Mouse (Mus musculus): ENCODE results near the gene Hspd1.
"Not testable (repeated sequence)": the region's sequence is repeated elsewhere in the genome, so short reads cannot be mapped to it uniquely, and the experiment has no call there.

Hspd1 gene

DNA sequence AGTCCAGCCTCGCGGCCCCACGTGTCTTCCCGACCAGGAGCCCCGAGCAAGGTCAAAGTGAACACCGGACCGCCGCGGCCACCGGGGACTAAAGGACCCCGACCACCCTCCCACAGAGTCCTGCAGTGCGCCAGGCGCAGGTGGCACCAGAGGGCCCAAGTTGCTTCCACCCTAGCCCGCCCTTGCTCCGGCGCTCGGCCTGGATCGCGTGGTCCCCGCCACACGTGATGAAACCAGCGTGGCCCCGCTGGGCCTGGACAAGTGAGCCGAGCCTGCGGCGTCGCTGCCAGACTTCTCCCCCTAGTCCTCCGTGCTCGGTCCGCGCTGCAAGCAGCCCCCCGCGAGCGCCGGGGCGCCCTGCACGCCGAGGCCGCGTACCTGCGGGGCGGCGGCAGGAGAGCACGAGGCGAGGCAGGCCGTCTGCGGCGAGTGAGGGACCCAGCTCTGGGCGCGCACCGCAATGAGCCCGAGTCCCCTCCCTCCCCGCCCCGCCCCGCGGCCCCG lies 590 bp downstream of the Hspd1 start:
- no peak for DNase-seq (ENCODE audit: extremely low spot score, low read depth, low spot score)

DNA sequence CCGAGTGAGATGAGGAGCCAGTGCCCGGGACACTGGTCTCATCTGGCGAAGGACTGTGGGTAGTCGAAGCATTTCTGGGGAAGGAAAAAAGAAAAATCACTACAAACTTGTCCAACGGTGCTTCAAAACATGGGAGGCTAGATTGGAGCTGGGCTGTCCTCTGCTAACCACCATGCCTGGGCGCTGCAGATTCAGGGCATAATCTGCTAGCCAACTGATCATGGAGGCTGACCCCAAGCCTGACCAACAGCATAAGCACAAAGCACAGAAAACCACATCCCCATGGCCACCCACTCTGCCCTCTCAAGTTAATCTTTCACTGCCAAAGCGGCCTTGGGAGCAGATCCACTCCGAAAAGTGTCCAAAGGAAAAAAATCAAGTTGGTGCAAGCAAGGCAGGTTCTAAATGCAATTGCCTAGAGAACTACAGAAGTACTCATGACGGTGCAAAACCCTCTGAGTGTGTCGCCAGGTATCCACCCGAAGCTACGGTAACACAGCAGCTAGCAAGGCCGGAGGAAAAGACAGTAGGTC lies 1.1 kb downstream of the Hspd1 start:
- no peak for DNase-seq (ENCODE audit: extremely low spot score, low read depth, low spot score)

DNA sequence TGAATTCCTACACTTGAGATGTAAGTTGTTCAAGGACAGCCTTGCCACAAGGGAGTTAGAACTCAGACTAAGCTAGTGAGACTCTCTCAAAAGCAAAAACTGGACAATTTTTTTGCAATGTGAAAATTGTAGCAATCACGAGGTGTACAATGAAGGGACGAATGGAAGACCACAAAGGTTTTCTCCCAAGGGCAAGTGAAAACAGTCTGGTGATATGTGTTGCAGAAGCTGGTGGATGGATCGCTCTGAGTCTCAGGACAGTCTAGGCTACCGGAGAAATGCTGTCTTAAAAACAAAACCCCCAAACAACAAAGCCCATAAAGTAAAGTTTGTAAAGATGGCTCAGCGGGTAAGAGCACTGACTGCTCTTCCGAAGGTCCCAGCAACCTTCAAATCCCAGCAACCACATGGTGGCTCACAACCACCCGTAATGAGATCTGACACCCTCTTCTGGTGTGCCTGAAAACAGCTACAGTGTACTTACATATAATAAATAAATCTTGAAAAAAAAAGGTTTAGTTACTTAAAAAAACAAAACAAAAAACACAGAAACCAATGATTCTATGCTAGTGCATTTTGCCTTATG lies 2.2 kb downstream of the Hspd1 start:
- no peak for DNase-seq (ENCODE audit: extremely low spot score, low read depth, low spot score)

DNA sequence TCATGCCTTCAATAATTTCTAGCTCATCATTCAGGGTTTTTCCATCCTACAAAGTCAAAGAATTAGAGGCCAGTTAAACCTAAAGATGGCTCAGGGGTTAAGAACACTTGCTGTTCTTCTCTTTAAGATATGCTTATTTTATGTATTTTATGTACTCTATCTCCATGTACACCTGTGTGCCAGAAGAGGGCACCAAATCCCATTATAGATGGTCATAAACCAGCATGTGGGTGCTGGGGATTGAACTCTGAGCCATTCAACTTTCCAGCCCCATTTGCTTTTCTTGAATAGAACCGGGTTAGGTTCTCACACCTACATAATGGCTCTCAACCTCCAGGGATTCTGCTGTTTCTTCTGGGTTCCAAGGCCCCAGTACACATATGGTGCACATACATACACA lies 5.9 kb downstream of the Hspd1 start:
- DNase-seq (ENCODE audit: extremely low spot score, low read depth, low spot score): no peak

DNA sequence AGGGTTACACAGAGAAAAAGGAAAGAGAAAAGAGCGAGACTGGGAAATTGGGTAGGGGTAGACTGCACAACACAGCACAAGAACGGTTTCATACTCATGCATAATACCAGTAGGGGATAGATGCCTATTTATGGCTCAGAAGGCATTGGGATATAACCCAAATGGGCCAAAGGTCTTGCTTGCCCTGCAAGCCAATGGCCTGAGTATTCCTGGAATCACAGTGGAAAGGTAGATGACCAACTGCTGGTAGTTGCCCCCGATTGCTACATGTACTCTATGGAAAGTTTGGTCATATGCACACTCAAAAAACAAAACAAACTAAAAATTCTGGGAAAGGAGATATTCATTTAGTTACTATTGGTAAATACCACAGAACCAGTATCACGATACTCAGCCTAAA lies 8.4 kb downstream of the Hspd1 start:
- no peak for DNase-seq (ENCODE audit: extremely low spot score, low read depth, low spot score)

DNA sequence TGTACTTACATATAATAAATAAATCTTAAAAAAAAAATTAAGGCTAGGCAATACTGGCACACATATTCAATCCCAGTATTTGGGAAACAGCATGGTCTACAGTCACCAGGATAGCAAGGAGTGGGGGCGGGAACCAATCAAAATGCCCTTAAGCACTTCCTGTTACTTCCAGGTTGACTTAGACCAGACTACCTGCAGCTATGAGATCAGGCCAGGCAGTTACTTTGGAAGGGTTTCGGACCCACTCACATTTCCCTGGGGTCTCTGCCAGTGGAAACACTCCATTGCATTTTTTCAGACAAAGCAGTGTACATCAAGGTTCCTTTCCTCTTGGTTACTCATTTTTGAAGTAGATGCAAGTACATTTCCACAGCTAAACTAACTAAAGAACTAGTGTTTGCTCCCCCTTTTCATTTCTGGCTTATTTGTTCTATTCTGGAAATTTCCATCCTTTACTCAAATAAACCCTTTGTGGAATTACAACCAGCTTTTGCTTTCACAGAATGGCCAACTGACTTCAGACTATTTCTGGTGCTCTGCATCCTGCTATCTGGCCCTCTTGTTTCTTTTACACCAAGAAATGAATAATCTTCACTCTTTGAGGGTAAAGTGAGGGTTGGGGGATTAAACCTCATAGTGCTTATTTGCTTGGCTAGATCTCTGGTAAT lies 11.1 kb downstream of the Hspd1 start:
- DNase-seq (ENCODE audit: extremely low spot score, low read depth, low spot score): no peak

DNA sequence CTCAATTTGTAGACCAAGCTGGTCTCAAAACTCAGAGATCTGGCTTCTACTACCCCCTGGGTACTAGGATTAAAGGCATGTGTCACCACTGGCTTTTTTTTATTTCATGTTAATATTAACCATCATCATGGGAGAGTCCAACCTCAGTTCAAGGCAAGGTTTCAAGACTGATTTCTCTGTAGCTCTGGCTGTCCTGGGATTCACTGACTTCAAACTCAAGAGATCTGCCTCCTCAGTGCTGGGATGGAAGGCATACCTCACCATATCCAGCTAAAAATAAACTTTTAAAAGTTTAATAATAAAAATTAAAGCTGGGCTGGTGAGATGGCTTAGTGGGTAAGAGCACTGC lies 11.7 kb downstream of the Hspd1 start:
- no peak for DNase-seq (ENCODE audit: extremely low spot score, low read depth, low spot score)

DNA sequence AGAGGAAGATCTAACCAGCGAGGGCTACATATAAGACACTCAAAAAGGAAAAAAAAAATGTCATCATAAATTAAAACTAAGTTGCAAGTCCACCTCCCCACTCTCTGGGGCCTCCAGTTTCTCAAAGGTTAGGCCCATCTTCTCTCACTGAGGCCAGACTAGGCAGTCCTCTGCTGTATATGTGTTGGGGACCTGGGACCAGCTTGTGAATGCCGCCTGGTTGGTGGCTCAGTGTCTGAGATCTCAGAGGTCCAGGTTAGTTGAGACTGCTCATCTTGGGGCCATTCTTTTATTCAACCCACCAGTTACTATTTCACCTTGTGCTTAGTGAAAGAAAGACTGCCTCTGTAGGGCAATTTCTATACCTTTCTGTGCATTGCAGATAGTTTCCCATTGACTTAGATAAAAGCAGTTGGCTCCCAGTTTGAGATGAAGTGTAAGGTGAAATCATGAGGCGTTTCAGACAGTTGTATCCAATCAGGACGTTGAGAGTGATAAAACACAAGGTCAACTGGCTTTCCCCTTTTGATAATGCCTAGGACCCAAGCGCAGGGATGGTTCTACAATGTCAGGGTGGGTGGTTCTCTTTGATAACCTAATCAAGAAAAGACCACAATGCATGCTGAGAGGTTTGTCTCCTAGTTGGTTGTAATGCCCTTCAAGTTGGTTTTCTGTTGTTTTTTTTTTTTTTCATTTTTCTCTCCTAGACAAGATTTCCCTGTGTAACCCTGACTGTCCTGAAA lies 12.2 kb downstream of the Hspd1 start:
- DNase-seq (ENCODE audit: extremely low spot score, low read depth, low spot score): no peak

DNA sequence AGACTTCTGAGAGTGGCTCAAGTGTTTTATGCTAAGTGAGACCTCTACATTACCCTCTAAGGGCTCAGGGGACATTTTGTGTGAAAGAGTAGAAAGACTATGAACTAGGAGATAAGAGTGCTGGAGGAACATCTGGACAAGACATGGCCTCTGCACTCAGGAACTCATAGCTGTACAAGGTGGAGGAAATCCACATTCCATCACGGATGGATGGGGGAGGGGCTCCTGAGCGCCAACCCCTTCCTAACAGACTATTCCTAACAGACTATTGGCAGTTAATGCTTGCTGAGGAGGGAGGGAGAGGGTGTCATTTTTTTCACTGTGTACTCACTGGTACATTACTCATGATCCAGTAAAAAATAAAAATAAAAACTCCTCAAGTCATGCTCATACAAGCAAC lies 13.3 kb downstream of the Hspd1 start:
- no peak for DNase-seq (ENCODE audit: extremely low spot score, low read depth, low spot score)

DNA sequence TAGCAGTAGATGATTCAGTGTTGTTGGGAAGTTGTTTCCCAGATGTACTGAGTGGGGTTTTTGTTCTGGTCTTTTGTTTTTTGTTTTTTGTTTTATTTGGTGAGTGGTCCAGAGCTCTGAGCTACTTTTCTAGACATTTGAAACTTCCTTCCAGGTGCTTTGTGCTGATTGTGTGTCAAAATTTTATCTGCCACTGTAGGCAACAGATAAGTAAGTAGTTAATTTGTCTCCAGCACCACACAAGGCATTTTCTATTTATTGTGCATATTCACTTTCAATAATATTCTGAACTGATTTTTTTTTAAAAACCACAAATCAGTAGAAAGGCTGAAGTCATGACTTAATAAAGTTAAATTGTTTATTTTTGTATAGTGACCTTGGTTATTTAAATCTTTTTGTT lies 15.7 kb downstream of the Hspd1 start:
- DNase-seq (ENCODE audit: extremely low spot score, low read depth, low spot score): not testable (repeated sequence)

DNA sequence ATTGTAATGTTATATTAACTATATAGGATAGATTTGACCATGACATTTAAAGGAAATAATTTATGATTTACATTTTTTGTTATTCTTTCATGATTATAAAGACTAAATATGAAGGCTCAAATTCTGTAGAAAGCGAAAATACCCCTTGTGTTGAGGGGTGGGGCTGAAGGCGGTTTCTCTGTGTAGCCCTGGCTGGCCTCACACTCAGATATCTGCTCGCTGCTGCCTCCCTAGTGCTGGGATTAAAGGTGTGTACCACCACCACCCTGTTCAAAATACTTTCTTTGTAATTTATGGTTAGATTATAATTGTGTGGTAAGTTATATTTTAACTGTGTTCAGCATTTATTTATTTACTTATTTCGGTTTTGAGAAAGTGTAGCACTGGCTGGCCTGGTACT lies 26.3 kb downstream of the Hspd1 start:
- DNase-seq (ENCODE audit: extremely low spot score, low read depth, low spot score): no peak

DNA sequence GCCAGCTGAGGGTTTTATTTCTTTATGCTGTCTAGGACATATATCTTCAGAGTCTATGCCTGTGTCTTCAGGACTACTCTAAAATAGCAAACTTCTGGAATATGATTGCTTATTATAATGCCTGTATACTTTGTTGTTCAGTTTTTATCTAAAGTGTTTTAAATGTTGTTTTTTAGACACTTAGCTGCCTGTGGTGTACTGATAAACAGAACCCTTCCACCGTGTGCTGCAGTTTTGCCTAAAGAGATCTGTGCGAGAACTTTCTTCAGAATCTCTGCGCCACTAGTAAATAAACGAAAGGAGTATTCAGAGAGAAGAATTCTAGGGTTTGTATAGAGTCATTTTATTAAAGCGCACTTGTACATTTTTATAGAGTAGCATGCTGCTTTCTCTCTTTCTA lies 26.9 kb downstream of the Hspd1 start:
- DNase-seq (ENCODE audit: extremely low spot score, low read depth, low spot score): no peak

DNA sequence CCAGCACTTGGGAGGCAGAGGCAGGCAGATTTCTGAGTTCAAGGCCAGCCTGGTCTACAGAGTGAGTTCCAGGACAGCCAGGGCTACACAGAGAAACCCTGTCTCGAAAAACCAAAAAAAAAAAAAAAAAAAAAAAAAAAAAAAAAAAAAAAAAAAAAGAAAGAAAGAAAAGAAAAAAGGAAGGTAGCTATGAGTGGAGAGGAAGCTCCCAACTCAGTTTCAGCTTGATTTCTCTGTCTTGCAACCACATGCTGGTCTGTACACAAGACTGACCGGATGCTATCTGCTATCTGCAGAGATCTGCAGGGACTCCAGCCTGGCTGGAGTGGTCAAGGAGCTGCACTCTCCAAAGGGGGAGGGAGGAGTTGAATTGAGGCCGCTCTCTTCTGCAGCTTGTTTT lies 29.7 kb downstream of the Hspd1 start:
- DNase-seq (ENCODE audit: extremely low spot score, low read depth, low spot score): not testable (repeated sequence)

DNA sequence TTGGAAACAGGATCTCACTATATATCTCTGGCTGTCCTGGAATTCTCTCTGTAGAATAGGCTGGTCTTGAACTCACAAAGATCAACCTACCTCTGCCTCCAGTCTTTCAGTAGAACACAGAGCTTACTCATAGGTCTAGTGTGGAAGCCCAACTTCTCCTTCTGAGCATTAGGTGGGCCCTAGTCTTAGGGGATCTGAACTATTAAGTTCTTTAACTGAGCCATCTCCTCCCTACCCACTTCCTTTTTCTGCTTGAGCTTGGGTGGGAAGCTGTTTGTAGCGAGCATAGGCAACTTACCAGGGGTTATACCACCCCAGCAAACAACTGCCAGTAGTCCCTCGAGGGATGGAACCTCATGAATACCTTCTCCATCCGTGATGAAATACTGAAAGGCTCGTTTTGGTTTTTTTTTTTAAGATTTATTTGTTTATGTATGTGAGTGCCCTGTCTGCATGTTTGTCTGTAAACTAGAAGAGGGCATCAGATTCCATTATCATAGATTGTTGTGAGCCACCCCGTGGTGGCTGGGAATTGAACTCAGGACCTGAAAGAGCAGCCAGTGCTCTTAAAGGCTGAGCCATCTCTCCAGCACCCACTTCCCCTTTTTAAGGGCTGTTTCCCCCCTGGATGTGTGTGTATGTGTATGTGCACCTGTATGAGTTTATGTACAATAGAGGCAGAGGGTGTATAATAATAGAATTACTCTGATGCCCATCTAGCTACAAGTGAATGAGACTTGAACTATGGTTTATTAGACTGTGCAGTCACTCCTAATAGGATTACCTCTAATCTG lies 32.5 kb downstream of the Hspd1 start:
- no peak for DNase-seq (ENCODE audit: extremely low spot score, low read depth, low spot score)

DNA sequence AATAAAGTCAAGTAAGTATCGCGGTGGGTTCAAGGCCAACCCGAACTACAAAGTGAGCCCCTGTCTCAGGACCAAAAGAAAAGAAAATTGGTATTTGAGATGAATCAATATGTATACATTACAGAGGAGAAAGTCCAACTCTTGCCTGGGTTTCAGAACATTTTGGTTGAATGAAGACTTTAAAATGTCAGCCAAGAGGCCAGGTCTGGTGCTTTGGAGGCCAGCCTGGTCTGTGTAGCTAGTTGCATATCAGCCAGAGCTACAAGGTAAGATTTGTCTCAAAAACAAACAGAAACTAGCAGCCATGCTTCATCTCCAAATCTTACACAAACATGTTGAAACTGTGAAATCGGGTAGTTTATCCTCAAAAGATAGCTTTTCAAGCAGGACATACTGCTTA lies 34.4 kb downstream of the Hspd1 start:
- DNase-seq (ENCODE audit: extremely low spot score, low read depth, low spot score): no peak

DNA sequence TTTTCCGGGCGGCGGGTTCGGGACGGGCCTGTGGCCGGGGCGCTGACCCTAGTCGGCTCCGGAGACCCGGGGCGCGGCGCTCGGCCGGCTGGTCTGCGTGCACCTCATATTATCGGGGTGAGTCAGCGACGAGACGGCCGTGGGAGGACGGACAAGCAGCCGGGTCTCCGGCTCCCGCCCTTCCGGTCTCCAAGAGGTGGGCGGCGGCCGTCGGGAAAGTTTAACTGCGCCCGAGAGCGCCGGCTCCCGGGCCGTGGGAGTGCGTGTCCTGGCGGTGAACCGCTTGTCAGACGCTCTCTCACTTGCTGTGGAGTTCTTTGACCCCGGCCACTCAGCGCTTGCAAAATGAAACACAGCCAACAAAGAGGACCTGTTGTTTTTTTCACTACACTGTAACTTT lies 35.0 kb downstream of the Hspd1 start:
- DNase-seq (ENCODE audit: extremely low spot score, low read depth, low spot score): no peak

DNA sequence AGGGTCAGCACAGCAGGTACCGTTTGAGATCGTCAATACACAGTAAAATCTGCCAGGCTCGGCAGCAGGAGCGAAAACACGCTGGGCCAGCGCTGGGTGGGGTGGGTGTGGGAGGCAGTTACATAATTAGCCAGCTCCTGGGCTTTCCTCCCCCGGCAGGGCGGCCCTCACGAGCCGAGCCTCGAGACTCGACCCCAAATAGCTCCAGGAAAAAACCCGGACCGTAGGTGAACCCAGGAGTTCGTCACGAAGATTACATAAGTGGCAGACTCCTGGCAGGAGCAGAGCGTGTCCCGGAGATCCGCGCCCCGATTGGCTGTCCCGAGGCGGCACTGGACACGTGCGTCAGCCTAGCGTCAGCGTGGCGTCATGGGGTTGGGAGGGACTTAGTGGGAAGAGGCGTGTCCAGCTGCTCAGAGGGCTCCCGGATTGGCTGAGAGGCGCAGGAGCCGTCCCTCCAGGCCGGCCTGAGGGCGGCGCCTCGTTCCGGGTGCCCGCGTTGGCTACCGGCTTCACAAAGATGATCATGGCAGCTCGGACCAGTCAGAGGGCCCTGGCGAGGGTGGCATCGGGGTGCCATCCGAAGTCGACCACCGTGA lies 35.6 kb downstream of the Hspd1 start, which contains the start of gene Coq10b:
Coq10b (plus strand) TSS at position 416 of the 599 bp plus-strand sequence.
- peak; percentile 97 for DNase-seq (ENCODE audit: extremely low spot score, low read depth, low spot score)

DNA sequence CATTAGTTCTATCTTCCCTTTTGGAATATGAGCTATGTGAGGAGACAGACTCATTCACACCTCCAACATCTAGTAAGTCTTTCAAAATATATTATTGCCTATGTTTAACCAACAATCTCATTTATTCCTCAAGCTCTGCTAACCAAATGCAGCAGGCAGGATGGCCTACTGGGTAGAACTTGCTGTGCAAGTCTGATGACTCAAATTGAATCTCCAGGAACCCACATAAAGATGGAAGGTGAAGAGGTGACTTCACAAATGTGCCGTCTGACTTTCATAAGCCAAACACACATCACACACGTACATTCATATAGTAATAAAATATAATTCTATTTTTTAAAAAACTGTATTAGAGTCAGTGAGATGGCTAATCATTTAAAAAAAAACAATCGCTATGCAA lies 36.4 kb downstream of the Hspd1 start:
- no peak for DNase-seq (ENCODE audit: extremely low spot score, low read depth, low spot score)

DNA sequence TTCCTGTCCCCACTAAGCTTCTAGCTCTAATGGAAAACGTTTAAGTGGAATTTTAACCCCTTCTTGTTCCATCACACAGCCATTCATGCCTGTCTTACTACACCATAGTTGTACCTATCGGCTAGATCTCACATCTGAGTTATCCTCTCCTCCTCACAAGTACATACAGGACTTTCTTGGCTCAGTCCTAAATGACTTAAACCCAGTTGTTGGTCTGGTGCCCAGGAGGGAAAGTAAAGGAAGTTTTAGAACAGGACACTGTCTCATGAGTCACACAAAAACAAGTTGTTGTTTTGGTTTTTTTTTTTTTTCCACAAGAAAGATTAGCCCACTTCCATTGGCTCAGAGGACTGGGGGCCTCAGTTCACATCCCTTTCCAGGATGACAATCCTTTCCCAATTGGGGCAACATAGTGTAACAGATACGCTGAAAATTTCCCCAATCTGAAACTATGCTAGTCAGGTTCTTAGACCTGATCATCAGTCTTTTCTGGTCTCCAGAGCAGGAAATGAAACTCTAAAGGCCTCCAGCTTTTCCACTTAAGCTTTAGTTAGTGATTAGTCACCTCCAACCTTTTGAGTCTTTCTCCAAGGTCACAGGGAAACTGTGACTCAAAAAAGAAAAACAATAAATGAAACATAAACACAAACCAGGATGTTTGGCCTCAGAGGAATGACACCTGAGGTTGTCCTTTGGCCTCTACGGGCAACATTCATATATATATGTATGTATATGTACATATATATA lies 39.0 kb downstream of the Hspd1 start:
- DNase-seq (ENCODE audit: extremely low spot score, low read depth, low spot score): no peak

DNA sequence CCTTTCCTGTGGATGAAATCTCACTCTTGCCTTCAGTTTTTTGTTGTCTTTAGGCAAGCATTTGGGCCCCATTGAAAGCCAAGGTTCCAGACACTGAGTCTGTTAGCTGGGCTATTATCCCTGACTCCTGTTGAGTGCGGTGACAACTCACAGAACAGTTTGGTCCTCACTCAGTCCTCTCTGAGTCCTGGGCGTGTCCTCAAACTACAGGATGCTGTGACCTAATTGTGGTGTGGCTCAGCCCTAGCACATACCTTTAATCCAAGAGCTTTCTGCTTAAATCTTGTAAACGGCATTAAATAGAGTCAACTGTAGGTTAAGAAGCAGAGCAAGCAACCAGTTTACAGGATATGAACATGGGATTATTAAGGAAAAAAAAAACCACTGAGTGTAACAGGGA lies 44.9 kb downstream of the Hspd1 start:
- DNase-seq (ENCODE audit: extremely low spot score, low read depth, low spot score): no peak

All from hindlimb bud, embryonic 11.5 days (tissue).